Mouse (Mus musculus): Measurements from ENCODE around the gene Rnf126.

DNA sequence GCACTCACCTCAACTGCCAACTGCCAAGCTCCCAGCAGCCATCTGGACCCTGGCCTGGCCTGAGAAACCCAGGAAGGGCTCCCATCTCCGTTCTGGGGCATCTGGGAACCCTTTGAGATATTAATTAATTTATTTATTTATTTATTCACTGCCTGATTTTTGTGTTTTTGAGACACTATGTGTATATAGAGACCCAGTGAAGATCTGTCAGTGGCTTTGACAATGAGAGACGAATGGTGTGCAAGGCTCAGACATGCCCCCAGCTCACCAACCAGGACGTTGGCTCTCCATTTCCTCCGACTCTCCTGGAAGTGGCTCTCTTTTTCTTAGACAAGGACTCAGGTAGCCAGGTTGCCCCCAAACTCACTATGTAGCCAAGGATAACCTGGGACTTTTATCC, 24.1 kb upstream of the Rnf126 start, which contains the start of gene Prss57:
- no peak for TF ChIP-seq POLR2A (IDR thresholded peaks at IDR 0.05; ENCODE audit: borderline replicate concordance, control insufficient read depth, low read depth, low read length)
- TF ChIP-seq CTCF (IDR thresholded peaks at IDR 0.05; ENCODE audit: control insufficient read depth, insufficient read depth, low read length), result no peak
